Mouse (Mus musculus): Measurements from ENCODE around the gene Vwa8.
A peak's percentile ranks its signal among the peaks of the same experiment; 100 is the strongest.

The Vwa8 gene

GRCm38 (mm10) chr14:79227955-79228354, 379.1 kb downstream of the Vwa8 start:
- DNase-seq (ENCODE audit: low spot score): peak; percentile 72

GRCm38 (mm10) chr14:79231677-79232076, 382.8 kb downstream of the Vwa8 start:
- DNase-seq (ENCODE audit: low spot score): no peak

GRCm38 (mm10) chr14:79233697-79234096, 384.8 kb downstream of the Vwa8 start:
- no peak for DNase-seq (ENCODE audit: low spot score)

GRCm38 (mm10) chr14:79234513-79234912, 385.7 kb downstream of the Vwa8 start:
- DNase-seq (ENCODE audit: low spot score): no peak

GRCm38 (mm10) chr14:79235157-79235556, 386.3 kb downstream of the Vwa8 start:
- no peak for DNase-seq (ENCODE audit: low spot score)

- DNase-seq (ENCODE audit: low spot score): no peak
These were observed 387.4 kb downstream of the Vwa8 start for GRCm38 (mm10) chr14:79236261-79236660.

GRCm38 (mm10) chr14:79239402-79239801, 390.6 kb downstream of the Vwa8 start:
- no peak for DNase-seq (ENCODE audit: low spot score)

GRCm38 (mm10) chr14:79241057-79241570, 392.3 kb downstream of the Vwa8 start:
- no peak for DNase-seq (ENCODE audit: low spot score)

- DNase-seq (ENCODE audit: low spot score): no peak
These were observed 393.0 kb downstream of the Vwa8 start for GRCm38 (mm10) chr14:79241656-79242385.

- DNase-seq (ENCODE audit: low spot score): no peak
These were observed 393.5 kb downstream of the Vwa8 start for GRCm38 (mm10) chr14:79242386-79242720.

GRCm38 (mm10) chr14:79243038-79243883, 394.4 kb downstream of the Vwa8 start:
- DNase-seq (ENCODE audit: low spot score): peak; percentile 36

- no peak for DNase-seq (ENCODE audit: low spot score)
These were observed 395.7 kb downstream of the Vwa8 start for GRCm38 (mm10) chr14:79244571-79244970.

GRCm38 (mm10) chr14:79251727-79252285, 403.0 kb downstream of the Vwa8 start:
- no peak for DNase-seq (ENCODE audit: low spot score)
